Mouse (Mus musculus) cerebellum, postnatal 10 days (tissue): ENCODE results near the gene 4930583I09Rik.

ENCODE experiments used
- DNase-seq, 2 experiments: peaks; one replicate each; pipeline ENCODE4 v3.0.0; 2021; ENCODE audit warnings: mixed read lengths in 2 of 2

The 4930583I09Rik gene

GRCm38 (mm10) chr17:64835928-64836327 lies at the start of gene 4930583I09Rik:
Gene 4930583I09Rik, minus strand, starts transcription at chr17:64836071.
- no peak for DNase-seq

DNA sequence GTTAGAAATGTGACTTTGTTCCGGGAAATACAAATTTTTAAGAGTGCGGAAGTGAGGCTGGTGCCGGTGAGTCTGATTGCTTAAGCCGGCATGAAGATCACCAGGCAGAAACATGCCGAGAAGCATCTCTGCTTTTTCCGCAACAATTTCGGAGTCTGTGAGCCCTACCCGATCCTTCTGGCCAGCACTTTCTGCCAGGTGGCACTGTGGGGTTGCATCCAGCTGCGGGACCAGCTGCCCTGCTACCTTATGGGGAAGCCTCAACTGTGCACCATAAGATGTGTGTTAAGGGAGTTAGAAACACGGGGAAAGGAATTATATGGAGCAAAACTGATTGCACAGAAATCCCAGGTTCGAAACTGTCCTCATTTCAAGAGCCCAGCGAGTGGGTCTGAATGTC lies 40.2 kb upstream of the 4930583I09Rik start:
- DNase-seq: peak; percentile 73 to 79

DNA sequence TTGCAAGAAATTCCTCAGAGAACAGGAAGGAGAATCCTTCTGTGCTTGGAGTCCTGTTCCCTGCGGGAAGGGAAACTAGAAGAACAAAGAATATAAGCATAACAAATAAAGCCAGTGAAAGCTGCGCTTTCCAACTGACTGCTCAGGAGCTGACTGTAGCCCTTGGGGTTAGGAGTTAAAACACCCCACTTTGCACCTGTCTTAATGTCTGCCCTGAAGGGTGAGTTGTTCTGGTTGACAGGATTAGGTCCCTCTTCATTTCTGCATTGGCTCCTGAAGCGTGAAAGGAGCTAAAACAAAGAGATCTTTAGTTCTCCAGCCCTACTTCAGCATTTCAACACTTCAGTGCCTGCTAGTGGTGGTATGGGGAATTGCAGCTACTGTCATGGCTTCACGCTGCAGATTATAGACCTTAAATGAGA lies 37.8 kb upstream of the 4930583I09Rik start:
- DNase-seq: peak; percentile 63 to 76

GRCm38 (mm10) chr17:64863817-64864216 lies 27.9 kb upstream of the 4930583I09Rik start:
- peak in 1 of 2 experiments; percentile 29 for DNase-seq

DNA sequence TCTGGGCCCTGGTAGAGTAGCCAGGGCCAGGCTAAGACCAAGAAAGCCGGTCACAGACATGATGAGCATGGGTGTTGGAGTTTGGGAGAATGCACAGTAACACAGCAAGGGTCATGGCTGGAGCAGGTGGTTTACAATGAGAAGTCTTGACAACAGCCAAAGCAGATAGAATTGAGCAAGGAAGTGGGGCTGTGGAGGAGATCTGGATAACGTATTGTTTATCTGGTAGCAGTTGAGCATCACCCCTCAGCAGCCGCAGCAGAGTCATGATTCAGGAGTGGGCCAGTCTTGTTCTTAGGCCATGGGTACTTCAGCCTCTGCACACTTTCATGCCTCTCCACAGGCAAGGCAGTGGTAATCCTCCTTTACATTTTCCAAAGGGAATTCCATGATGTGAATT lies 25.1 kb upstream of the 4930583I09Rik start:
- DNase-seq: no peak

GRCm38 (mm10) chr17:64858848-64859247 lies 23.0 kb upstream of the 4930583I09Rik start:
- DNase-seq: no peak

- DNase-seq: no peak
Measured at GRCm38 (mm10) chr17:64848031-64848430, 12.2 kb upstream of the 4930583I09Rik start.

- DNase-seq: no peak
Measured at GRCm38 (mm10) chr17:64846654-64847053, 10.8 kb upstream of the 4930583I09Rik start.

DNA sequence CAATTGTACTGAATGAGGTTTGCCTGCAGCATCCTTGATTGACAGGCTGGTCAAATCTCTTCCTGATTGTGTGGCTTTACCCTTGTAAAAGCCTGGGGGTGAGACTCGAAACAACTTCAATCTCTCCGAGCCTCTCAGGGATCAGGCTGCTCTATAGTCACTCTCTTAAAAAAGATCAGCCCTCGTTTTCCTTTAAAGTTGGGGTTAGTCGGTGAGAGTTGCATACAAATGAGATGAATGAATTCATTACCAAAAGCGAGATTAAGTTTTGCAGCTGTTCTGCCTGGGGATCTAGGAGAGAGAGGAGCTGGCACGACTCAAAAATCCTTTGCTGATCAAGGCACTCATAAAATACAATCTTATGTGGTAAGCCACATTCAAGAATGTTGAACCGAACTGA lies 1.0 kb upstream of the 4930583I09Rik start:
- no peak for DNase-seq

DNA sequence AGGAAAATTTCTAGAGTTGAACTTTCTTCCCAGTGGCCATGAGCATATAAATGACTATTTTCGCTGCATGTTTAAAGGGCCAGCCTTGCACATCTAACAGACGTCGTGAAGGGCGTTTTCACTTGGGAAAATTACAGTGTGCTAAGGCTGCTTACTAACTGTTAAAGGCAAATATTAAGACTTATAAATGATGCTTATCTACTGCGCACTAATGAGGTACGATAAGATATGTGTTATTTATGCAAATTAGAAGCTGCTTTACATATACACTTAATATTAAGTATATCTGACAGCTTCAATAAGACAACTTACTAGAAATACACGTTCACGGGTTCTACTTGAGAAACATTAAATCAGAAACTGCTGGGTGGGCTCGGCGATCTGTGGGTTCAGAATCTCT lies 481 bp upstream of the 4930583I09Rik start:
- DNase-seq: no peak

GRCm38 (mm10) chr17:64833906-64834490 lies 1.9 kb downstream of the 4930583I09Rik start:
- DNase-seq: peak; percentile 67 to 71

DNA sequence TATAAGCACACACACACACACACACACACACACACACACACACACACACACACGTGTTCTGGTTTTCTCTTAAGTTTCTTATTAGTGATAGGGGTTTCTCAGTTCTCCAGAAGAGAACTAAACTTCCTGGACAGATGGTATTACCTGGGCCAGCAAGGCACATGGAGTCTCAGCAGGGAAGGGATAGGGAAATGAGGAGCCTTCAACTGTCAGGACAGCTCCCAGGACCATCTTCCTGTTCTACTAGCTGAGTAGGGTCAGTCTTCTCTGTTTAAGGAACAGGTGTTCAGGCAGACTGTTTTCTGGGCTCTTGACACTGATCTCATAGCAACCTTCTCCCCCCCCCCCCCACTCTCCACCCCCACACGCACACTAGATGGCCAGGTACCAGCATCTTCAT lies 2.8 kb downstream of the 4930583I09Rik start:
- peak; percentile 52 to 61 for DNase-seq

- no peak for DNase-seq
Measured at GRCm38 (mm10) chr17:64827482-64827881, 8.4 kb downstream of the 4930583I09Rik start.

- DNase-seq: no peak
Measured at GRCm38 (mm10) chr17:64826843-64827242, 9.0 kb downstream of the 4930583I09Rik start.

DNA sequence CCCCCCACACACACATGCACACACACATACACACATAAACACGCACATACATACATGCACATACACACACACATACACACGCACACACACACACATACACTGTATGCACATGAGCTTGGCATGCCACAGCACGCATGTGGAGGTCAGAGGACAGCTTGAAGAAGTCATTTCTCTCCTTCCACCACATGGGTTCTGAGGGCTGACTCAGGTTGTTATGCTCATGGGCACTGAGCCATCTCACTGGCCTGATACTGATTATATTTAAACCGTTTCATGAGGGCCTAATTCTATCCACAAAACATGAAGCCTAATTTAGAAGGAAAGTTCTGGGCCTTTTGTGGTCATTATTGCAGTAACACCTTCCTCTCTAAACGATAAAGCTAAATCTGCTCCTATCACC lies 13.3 kb downstream of the 4930583I09Rik start:
- peak; percentile 25 to 30 for DNase-seq

DNA sequence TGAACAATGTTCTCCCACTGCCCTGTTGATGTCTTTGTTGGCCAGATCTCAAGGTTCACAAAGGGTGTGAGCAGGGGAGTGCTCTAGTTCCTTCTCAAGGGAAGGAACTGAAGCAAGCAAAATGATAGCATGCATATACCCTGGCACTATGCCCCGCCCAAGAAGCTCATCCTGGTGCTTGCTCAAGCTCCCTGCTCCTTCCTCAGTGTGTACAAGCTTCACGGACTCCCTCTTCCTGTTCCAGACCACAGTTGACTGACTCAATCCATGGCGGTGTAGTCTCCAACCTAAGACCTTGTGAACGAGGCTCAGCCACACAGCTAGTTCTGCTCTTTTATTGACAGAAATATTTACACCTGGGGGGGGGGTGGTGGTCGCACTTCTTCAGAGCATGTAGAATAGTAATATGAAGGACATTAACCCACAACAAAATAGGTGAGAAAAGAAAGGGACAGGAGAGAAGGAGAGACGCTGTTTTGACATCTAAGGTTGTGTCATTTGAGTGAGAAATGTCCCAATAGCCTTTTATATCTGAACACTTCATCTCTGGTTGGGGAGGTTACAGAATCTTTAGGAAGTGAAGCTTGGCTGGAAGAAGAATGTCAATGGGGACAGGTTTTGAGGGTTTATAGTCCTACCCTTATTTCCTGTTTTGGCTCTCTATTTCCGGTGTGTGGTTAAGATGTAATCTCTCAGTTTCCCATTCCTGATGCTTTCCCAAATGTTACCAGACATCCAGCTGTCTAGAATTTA lies 14.9 kb downstream of the 4930583I09Rik start:
- no peak for DNase-seq

DNA sequence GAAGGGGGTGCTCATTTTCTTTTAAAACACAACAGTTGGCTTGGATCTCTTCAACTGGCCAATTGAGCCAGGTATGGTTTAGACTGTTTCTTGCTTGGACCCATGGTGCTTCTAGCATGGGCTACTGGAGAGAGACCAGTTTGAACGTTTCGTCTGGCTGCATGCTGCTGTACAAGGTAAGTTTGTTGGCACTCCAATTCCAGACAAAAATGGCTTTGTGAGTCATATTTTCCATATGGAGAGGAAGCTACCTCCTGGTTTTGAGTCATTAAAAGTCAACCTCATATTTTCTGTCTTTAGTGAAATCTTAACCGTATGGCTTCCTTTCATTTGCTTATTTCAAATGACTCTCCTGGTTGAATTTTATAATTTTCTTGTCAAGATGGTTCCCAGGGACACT lies 19.6 kb downstream of the 4930583I09Rik start:
- no peak for DNase-seq

GRCm38 (mm10) chr17:64815806-64816205 lies 20.1 kb downstream of the 4930583I09Rik start:
- DNase-seq: peak; percentile 76 to 77

GRCm38 (mm10) chr17:64813568-64813967 lies 22.3 kb downstream of the 4930583I09Rik start:
- no peak for DNase-seq

- DNase-seq: peak; percentile 25 to 30
Measured at GRCm38 (mm10) chr17:64806035-64806589, 29.8 kb downstream of the 4930583I09Rik start.

DNA sequence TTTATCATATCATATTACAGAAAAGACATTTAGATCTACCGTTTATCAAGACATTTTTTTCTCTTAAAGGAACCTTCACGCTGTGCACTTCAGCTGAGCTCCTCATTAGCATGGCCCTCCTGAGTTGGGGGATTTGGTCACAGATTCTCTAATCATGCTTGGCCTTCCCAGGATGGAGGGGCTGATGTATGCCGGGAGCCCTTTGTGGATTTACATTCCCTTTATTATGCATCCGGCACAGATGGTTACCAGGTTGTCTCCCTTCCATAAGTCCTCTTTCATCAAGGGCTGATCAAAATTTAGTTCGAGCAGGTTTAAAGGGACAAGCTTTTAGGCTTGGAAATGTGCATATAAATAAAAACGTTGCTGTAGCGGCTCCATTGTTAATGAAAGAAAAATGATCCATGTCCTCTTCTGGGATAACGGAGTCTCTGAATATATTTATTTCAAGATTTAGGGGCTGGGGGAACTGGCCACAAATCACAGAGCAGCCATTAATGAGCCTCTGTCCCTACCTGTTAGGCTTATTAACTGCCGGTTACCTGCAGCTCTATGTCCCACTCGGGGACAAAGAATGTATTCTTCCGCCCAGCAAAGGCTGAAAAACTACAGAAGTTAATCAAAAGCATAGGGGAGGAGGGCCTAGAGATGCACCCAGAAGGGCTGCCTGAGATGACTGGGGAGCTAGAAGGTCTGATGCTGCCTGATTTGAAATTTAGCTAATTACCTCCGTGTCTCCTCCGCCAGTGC lies 31.3 kb downstream of the 4930583I09Rik start:
- no peak for DNase-seq

GRCm38 (mm10) chr17:64802956-64803275 lies 33.0 kb downstream of the 4930583I09Rik start:
- DNase-seq: no peak

DNA sequence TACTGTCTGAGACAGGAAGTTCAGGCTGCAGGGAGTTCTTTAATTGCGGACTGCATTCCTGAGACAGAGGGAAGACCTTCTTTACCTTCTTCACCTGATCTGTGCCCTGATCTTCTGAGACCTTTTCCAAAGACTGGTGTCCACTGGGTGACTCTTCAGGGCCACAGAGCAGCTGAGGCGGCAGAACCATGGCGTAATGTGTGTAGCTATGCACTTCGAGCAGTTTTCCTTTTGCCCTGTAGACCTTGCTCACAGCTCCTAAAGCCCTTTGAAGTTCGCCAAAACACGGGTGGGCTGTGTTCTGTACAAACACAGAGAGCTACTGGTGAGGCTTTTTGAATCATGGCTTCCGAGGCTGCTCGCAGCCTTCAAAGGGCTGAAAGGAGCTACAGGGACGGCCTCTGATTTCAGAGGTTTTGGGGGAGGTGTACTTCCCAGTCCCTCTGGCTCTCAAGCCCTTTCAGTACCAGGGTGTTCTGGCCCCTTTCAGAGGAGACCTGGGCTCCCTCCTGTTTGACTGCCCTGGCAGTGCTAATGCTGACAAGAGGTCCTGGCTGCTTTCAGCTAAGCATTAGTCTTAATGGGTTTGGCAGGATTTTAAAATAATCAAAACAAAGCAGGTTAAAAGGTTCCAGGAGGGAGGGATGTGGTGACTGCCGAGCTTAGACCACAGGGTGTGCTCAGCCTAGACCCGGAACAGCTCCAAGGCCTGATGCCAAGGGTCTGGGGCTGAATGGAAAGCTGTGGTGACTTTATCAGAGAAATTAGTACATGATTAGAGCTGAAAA lies 33.5 kb downstream of the 4930583I09Rik start:
- DNase-seq: peak; percentile 32 to 34
